Mouse (Mus musculus) forebrain, embryonic 12.5 days (tissue): ENCODE data around the gene Lpin2. TPM values are rescaled to one million over a fixed set of nuclear protein-coding genes. Genes with fewer than 3 reads are reported as not detected.

Experiments used
- ATAC-seq: fragments of 200-750 bp; cut with Nextera tagmentation; 2 replicates; pipeline ENCODE4 v1.8.0; 2017; ENCODE audit warnings: moderate TSS enrichment; ENCODE audit not compliant: low FRiP score
- H3K27ac ChIP-seq: fragments of 300-500 bp; sonication (generic); 2 replicates; pipeline ENCODE4 v1.5.1; 2016; ENCODE audit warnings: mild to moderate bottlenecking
- H3K27me3 ChIP-seq: fragments of 300-500 bp; sonication (generic); 2 replicates; pipeline ENCODE4 v1.6.1; 2016; ENCODE audit warnings: mild to moderate bottlenecking
- H3K36me3 ChIP-seq: fragments of 300-500 bp; sonication (generic); replicated peaks from 2 replicates; pipeline ENCODE4 v1.6.1; 2016; ENCODE audit warnings: mild to moderate bottlenecking
- H3K4me1 ChIP-seq: fragments of 300-500 bp; sonication (generic); 2 replicates; pipeline ENCODE4 v1.6.1; 2016
- H3K4me2 ChIP-seq: fragments of 300-500 bp; sonication (generic); 2 replicates; pipeline ENCODE4 v1.6.1; 2016; ENCODE audit warnings: mild to moderate bottlenecking, moderate library complexity
- H3K4me3 ChIP-seq: fragments of 300-500 bp; sonication (generic); replicated peaks from 2 replicates; pipeline ENCODE4 v1.5.1; 2016; ENCODE audit warnings: mild to moderate bottlenecking
- H3K9ac ChIP-seq: fragments of 300-500 bp; sonication (generic); 2 replicates; pipeline ENCODE4 v1.6.1; 2016; ENCODE audit warnings: mild to moderate bottlenecking
- H3K9me3 ChIP-seq: fragments of 300-500 bp; sonication (generic); 2 replicates; pipeline ENCODE4 v1.6.1; 2016
- WGBS: fragments of 180-500 bp; shearing (Covaris S2); methylation state at CpG from one replicate; pipeline ENCODE4 v1.1.7; 2016; 5-methylcytosine and 5-hydroxymethylcytosine counted together
- polyA plus RNA-seq: library from polyadenylated mRNA; unstranded; fragments of >200 nt; fragmentation: Nextera tagmentation; extraction: Ambion mirVana; gene quantifications from 2 replicates; pipeline ENCODE4 v1.2.1, GENCODE M21; 2016

Gene Lpin2
- polyA plus RNA-seq, 1 experiment from 2014 or later = 45.3 TPM

DNA sequence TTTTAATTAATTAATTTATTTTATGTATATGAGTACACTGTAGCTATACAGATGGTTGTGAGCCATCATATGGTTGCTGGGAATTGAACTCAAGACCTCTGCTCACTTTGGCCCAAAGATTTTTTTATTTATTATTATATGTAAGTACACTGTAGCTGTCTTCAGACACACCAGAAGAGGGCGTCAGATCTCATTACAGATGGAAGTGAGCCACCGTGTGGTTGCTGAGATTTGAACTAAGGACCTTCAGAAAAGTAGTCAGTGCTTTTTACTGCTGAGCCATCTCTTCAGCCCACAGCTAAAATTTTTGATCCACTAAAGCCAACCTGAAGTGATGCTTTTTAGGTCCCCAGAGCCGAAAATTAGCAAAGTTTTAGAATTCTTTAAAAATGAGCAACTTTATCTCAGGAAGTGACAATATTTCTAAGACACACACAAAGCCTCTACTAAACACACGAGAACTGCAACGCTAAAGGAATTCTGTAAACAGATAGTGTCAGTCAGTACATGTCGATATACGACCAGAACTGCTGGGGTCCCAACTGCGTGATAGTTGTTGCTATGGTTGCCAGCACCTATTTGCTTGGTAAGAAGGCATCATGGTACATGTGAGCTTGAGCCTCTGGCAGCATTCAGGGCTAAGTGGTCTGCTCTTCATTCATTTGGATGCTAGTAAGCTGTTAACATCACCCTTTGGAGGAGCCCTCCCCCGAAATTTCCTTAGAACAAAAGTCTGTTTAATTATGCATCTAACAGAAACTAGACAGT lies 45.0 kb downstream of the Lpin2 start:
- Histone ChIP-seq H3K27ac (no peak overlapping the region), H3K9me3 (no peaks in the 10 kb centered on the region), H3K36me3 (peaks cover 22% of the 10 kb centered on the region), H3K4me3 (no peak overlapping the region), H3K27me3 (no peaks in the 10 kb centered on the region), H3K9ac (no peak overlapping the region), H3K4me2 (no peak overlapping the region), H3K4me1 (no peaks in the 10 kb centered on the region)
- no peak for ATAC-seq
- WGBS = 86% methylated on average over 9 of the region's 9 CpGs

DNA sequence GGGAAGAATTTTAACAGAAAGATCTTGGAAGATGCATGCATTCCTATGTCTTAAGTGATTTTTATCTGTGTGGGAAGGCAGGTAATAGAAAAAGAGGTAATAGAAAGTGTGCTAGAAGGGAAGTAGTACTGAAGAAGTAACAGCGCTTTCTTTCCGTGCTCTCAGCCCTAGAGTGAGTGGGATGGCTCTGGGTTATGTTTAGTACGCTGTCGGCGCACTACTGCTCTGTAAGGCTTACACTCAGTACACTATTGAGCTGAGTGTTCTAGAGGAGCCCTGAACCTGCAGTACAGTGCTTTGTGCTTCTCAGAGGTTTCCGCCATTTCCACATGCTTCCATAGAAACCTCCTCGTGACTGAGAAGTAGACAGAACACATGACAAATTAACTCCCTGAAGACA lies 46.3 kb downstream of the Lpin2 start:
- no peak for ATAC-seq
- no peak overlapping the region for H3K4me3 ChIP-seq
- H3K4me1 ChIP-seq = no peaks in the 10 kb centered on the region
- H3K36me3 ChIP-seq = peaks cover 32% of the 10 kb centered on the region
- H3K4me2 ChIP-seq = no peak overlapping the region
- no peak overlapping the region for H3K9ac ChIP-seq
- 86% methylated on average over 7 of the region's 7 CpGs for WGBS
- no peak overlapping the region for H3K27ac ChIP-seq
- H3K9me3 ChIP-seq = no peaks in the 10 kb centered on the region
- H3K27me3 ChIP-seq = no peaks in the 10 kb centered on the region

DNA sequence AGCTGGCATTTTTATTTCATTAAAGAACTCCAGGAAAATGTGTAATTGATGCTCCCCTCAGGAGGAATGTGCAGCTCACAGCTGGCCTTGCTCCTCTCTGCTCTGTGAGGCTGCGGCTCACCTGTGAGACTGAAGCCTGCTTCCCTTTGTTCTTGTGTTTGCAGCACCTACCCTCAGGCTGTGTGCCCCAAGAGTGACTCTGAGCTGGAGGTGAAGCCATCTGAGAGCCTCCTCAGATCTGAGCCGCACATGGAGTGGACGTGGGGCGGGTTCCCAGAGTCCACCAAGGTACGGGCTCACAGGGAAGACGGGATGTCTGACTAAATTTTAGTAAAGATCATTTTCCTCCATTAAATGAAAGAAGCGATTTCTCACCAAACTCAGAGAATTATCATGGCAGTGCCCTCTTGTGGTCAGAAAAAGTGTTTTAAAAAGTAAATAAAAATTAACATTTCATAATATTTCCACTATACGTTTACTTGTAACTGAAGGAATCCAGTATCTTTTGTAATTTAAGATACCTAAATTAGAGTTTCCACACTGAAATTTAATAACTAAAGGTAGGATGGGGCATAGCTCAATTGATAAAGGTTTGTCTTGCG lies 47.8 kb downstream of the Lpin2 start:
- no peaks in the 10 kb centered on the region for H3K4me1 ChIP-seq
- no peak overlapping the region for H3K4me3 ChIP-seq
- ATAC-seq = no peak
- H3K27me3 ChIP-seq = no peaks in the 10 kb centered on the region
- 79% methylated on average over 9 of the region's 9 CpGs for WGBS
- H3K36me3 ChIP-seq = peaks cover 40% of the 10 kb centered on the region
- 0 out of 2 replicates have a peak overlapping the region, but pooled peaks have one; percentile 26 for H3K27ac ChIP-seq
- H3K4me2 ChIP-seq = no peak overlapping the region
- H3K9ac ChIP-seq = no peak overlapping the region
- H3K9me3 ChIP-seq = no peaks in the 10 kb centered on the region

DNA sequence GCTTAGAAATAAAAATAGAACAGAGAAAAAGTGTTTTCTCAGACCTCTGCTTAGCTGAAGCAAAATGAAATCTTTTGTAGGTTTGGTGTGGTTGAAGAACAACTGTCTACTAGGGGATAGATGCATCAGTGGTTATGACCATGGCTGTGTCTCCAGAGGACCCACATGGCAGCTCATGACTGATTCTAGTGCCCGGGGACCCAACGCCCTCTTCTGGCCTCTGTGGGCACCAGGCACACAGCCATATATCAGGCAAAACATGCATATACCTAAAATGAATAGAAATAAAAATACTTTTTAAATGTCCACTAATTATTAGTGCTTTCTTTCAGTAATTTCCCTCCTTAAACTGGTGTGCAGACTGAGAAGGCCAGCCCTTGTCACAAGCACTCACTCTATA lies 49.6 kb downstream of the Lpin2 start:
- H3K27ac ChIP-seq = no peak overlapping the region
- H3K27me3 ChIP-seq = no peaks in the 10 kb centered on the region
- no peaks in the 10 kb centered on the region for H3K4me1 ChIP-seq
- WGBS = 98% methylated on average over 2 of the region's 2 CpGs
- peaks cover 49% of the 10 kb centered on the region for H3K36me3 ChIP-seq
- ATAC-seq = no peak
- no peak overlapping the region for H3K4me3 ChIP-seq
- H3K9me3 ChIP-seq = no peaks in the 10 kb centered on the region
- no peak overlapping the region for H3K9ac ChIP-seq
- H3K4me2 ChIP-seq = no peak overlapping the region

DNA sequence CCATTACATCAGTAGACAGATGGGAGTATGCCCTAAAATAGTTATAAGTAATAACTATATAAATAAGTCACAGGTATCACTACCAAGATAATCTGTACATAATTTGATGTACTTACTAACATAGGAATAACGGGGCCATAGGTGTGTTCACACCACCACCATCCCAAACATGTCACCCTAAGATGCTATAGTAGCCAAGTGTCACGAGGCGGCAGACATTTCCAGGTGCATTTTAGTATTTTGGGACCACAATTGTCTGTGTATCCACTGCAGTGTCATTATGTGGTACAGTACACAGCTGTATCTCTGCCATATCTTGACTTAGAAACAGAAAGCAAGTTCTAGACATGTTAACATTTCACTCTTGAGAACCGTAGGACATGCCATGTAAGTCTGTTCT lies 50.9 kb downstream of the Lpin2 start:
- Histone ChIP-seq H3K27ac (no peak overlapping the region), H3K9ac (no peak overlapping the region), H3K4me1 (no peaks in the 10 kb centered on the region), H3K27me3 (no peaks in the 10 kb centered on the region), H3K36me3 (peaks cover 60% of the 10 kb centered on the region), H3K4me3 (no peak overlapping the region), H3K9me3 (no peaks in the 10 kb centered on the region), H3K4me2 (no peak overlapping the region)
- ATAC-seq = no peak
- WGBS = 98% methylated on average over 4 of the region's 4 CpGs

DNA sequence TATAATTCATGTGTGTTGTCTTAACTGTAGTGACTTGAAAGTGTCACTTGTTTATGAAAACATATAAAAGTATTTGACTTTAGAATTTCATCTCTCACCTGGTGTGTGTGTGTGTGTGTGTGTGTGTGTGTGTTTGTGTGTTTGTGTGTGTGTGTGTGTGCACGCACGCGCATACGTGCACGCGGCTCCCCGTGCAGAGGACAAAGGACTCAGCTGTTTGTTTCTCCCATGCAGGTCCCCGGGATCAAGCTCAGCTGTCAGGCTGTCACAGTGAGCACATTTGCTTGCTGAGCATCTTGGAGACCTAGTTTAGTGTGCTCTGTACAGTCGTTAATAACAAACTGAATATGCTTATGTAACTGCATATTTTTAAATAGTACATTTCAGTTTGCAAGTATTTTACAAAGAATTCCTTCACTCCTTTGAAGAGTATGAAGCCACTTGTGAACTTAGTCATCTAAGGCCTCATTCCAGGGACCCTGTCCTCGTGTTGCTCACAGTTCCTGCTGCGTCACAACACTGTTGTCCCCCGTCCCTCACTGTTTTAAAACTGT lies 51.8 kb downstream of the Lpin2 start:
- Histone ChIP-seq H3K4me1 (no peaks in the 10 kb centered on the region), H3K4me3 (no peak overlapping the region), H3K9me3 (no peaks in the 10 kb centered on the region), H3K27me3 (no peaks in the 10 kb centered on the region), H3K4me2 (no peak overlapping the region), H3K36me3 (peaks cover 63% of the 10 kb centered on the region), H3K27ac (no peak overlapping the region), H3K9ac (no peak overlapping the region)
- WGBS = 86% methylated on average over 12 of the region's 12 CpGs
- no peak for ATAC-seq

DNA sequence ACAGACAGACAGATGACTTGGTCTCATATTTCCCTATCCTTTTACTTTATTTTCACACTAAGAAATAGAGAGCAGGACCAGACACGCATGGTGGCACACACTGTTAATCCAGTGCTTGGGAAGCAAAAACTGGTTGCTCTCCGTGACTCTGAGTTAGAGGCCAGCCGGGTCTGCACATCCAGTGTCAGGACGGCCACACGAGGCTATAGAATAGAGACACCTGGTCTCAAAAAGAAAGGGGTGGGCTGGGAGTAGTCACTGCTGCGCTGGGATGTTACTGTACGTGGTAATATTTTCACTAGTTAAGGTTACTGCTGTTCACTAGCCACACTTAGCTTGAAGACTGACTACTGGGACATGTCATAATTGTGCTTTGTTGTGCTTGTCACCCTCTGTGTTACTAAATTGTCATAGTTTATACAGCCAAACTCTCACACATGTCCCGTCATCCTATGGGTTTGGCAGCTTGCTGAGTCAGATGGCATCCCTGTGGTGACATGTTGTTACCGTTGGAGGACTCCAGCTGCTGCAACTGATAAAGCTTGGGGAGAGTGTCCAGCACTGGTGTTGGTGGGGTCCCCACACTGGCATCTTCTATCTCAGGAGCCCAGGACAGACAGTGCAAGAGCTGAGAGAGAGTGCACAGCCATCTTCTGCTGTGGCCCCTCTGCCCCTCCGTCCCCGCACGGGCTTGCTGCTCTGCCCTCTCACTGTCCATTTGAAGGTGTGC lies 53.0 kb downstream of the Lpin2 start:
- H3K9me3 ChIP-seq = no peaks in the 10 kb centered on the region
- no peak for ATAC-seq
- H3K27me3 ChIP-seq = no peaks in the 10 kb centered on the region
- H3K27ac ChIP-seq = no peak overlapping the region
- 89% methylated on average over 12 of the region's 12 CpGs for WGBS
- H3K4me3 ChIP-seq = no peak overlapping the region
- H3K4me2 ChIP-seq = no peak overlapping the region
- peaks cover 67% of the 10 kb centered on the region for H3K36me3 ChIP-seq
- no peaks in the 10 kb centered on the region for H3K4me1 ChIP-seq
- no peak overlapping the region for H3K9ac ChIP-seq

DNA sequence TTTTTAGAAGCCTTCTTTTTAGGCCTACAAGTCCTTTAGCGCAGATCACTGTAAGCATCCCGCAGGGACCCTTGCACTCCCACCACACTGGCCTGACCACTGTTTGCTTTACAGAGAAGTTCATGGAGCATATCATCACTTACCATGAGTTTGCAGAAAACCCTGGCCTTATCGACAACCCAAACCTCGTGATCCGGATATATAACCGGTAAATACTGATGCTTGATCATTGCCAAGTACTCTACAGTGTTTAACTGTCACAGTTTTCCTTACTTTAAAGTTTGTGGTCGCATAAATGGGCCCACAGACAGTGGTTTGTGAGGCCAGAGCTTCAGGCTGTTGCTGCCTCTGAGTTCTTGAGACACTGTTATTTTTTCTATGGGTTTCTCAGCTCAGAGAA lies 56.1 kb downstream of the Lpin2 start:
- Histone ChIP-seq H3K4me3 (no peak overlapping the region), H3K9ac (no peak overlapping the region), H3K27me3 (no peaks in the 10 kb centered on the region), H3K36me3 (peaks cover 74% of the 10 kb centered on the region), H3K27ac (no peak overlapping the region), H3K9me3 (no peaks in the 10 kb centered on the region), H3K4me1 (no peaks in the 10 kb centered on the region), H3K4me2 (no peak overlapping the region)
- 97% methylated on average over 7 of the region's 7 CpGs for WGBS
- no peak for ATAC-seq

DNA sequence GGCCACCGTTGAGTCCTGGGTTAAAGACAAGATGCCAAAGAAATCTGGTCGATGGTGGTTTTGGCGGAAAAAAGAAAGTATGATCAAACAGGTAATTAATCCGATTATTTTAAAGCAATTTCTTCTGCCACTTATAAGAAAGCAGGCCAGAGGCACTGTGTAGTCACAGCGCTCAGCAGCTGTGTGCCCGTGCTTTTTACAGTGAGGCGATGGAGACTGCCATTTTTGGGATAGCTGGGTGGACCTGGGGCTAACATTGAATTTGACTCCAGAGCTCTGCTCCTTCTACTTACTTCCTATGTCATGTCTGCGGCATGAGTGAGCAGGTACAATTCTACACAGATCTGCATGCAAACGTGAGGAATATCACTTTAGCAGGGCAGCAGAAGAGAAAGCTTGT lies 58.5 kb downstream of the Lpin2 start:
- no peak overlapping the region for H3K4me2 ChIP-seq
- H3K9me3 ChIP-seq = no peaks in the 10 kb centered on the region
- H3K27ac ChIP-seq = no peak overlapping the region
- no peaks in the 10 kb centered on the region for H3K27me3 ChIP-seq
- no peaks in the 10 kb centered on the region for H3K4me1 ChIP-seq
- no peak overlapping the region for H3K9ac ChIP-seq
- H3K36me3 ChIP-seq = peaks cover 79% of the 10 kb centered on the region
- WGBS = 95% methylated on average over 9 of the region's 9 CpGs
- ATAC-seq = no peak
- no peak overlapping the region for H3K4me3 ChIP-seq

DNA sequence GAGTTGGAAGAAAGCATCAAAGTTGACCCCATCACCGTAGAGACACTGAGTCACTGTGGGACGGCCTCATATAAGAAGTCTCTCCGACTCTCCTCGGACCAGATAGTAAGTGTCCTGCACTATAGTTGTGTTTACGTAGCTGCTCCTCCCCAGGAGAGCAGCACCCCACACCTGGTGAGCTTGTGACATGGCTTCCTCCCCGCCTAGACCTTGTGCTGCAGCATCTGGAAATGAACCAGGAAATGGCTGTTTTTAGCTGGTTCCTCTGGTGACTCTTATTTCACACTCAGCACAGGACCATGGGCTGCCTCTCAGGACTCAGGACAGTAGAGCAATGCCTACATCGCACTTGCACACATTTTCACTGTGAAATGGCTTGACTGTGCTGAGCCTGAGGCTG lies 60.3 kb downstream of the Lpin2 start:
- Histone ChIP-seq H3K4me3 (no peak overlapping the region), H3K4me1 (no peaks in the 10 kb centered on the region), H3K4me2 (no peak overlapping the region), H3K9me3 (no peaks in the 10 kb centered on the region), H3K27me3 (no peaks in the 10 kb centered on the region), H3K36me3 (peaks cover 89% of the 10 kb centered on the region), H3K27ac (no peak overlapping the region), H3K9ac (no peak overlapping the region)
- WGBS = 96% methylated on average over 7 of the region's 7 CpGs
- ATAC-seq = no peak

DNA sequence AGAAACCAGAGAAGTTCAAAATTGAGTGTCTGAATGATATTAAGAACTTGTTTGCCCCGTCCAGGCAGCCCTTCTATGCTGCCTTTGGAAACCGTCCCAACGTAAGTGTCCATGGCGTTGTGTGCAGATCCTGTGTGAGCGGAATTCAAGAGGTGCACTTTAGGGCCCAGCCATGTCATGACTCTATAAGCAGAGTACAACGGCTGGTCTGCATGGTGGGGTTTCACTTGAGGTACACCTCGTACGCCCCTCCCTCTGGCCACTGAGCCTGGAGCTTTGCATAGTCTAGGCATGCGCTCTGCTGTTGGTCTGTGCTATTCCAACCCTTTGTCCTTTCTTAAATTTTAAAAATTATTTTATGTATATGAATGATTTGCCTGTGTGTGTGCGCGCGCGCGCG lies 62.8 kb downstream of the Lpin2 start:
- Histone ChIP-seq H3K9me3 (no peaks in the 10 kb centered on the region), H3K36me3 (peaks cover 95% of the 10 kb centered on the region), H3K4me1 (no peaks in the 10 kb centered on the region), H3K27me3 (no peaks in the 10 kb centered on the region), H3K27ac (no peak overlapping the region), H3K4me2 (no peak overlapping the region), H3K4me3 (no peak overlapping the region), H3K9ac (no peak overlapping the region)
- no peak for ATAC-seq
- 95% methylated on average over 15 of the region's 15 CpGs for WGBS

DNA sequence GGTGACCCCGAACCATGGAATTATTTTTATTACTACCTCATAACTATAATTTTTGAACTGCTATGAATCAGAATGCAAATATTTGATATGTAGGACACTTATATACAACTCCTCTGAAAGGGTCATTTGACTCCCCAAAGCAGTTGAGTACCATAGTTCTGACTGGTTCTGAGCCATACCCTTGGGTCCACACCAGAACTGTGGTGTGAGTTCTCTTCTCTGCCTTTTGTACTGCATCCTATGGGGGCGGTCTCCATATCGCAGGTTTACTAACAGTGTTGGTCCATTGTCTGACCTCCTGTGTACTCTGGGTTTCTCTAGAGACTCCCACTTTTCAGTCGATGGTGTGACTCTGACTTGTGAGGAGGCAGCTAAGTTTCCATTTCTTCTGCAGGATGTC lies 63.7 kb downstream of the Lpin2 start:
- Histone ChIP-seq H3K9me3 (no peaks in the 10 kb centered on the region), H3K27me3 (no peaks in the 10 kb centered on the region), H3K4me1 (no peaks in the 10 kb centered on the region), H3K4me3 (no peak overlapping the region), H3K9ac (no peak overlapping the region), H3K27ac (no peak overlapping the region), H3K4me2 (no peak overlapping the region), H3K36me3 (peaks cover 94% of the 10 kb centered on the region)
- 95% methylated on average over 4 of the region's 4 CpGs for WGBS
- ATAC-seq = no peak
